In the genomic region with DNA sequence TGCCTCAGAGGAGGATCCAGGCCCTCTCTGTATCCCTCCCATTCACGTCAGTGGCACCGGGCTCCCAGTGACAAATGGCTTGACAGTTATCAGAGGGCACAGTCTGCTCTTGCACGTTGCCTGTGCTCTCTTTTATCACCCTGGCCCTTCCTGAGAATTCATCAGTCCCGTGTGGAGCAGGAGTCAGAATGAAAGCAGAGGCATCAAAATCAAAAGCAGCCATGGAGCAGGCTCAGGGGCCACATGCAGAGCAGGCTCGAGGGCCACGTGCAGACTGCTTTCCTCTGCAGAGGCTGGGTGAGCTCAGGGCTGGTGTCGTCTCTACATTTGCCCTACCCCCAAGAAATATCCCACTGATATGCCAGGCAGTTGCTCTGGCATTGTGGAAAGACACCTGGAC, we compare ENCODE assay signal across 8 mouse cellular contexts. TPM values are rescaled to one million over a fixed set of nuclear protein-coding genes. Genes with fewer than 3 reads are reported as not detected.
DNase-seq lines count a peak whose midpoint lies in the region; ATAC-seq and TF ChIP-seq lines count a peak whose summit lies in the region.

No protein-coding gene starts in this region.

- ATAC-seq in kidney, embryonic 16.5 days (ENCODE audit: low FRiP score, low TSS enrichment): 0 out of 2 replicates have a peak, but pooled peaks have one; percentile 37
- 0 out of 2 replicates have a peak, but pooled peaks have one; percentile 20 for ATAC-seq in hindbrain, embryonic 15.5 days (ENCODE audit: low FRiP score, low read depth)
- ATAC-seq in megakaryocyte progenitor cell, adult 5-6 weeks (replicated peaks; ENCODE audit: poor library complexity): peak; percentile 32
- no peak for ATAC-seq in inflammation-experienced regulatory T-cells, adult 6 months
- no peak for ATAC-seq in granulocyte monocyte progenitor cell, adult 5-6 weeks (replicated peaks; ENCODE audit: poor library complexity, severe bottlenecking)

- no peak for TF ChIP-seq POLR2A in bone marrow macrophage, adult 2 months (IDR thresholded peaks at IDR 0.05; ENCODE audit: borderline replicate concordance, low read depth, low read length)

- H3K27me3 ChIP-seq in kidney, embryonic 16.5 days (ENCODE audit: insufficient read depth, low read length): no peaks in the 10 kb centered on the region
- H3K27me3 ChIP-seq in hindbrain, embryonic 15.5 days: no peaks in the 10 kb centered on the region

- no peak for DNase-seq in kidney, postnatal 4 days
- no peak for DNase-seq in heart, adult 9 months (ENCODE audit: low spot score in 2 of 2)

- 33% methylated on average over 7 of the region's 7 CpGs for WGBS in kidney, embryonic 16.5 days
- WGBS in hindbrain, embryonic 15.5 days: 34% methylated on average over 7 of the region's 7 CpGs

- H3K27ac ChIP-seq in kidney, embryonic 16.5 days (ENCODE audit: low read length): peak overlapping the region; percentile 6; the same call in 1 of the 2 replicates
- peak overlapping the region; percentile 97 for H3K27ac ChIP-seq in bone marrow macrophage, adult 2 months (ENCODE audit: insufficient read depth, low read depth, low read length)
- H3K27ac ChIP-seq in hindbrain, embryonic 15.5 days (replicated peaks): peak overlapping the region; percentile 67; the same call in 1 of the 2 replicates

- H3K4me2 ChIP-seq in kidney, embryonic 16.5 days (replicated peaks; ENCODE audit: low read depth, low read length): no peak overlapping the region
- no peak overlapping the region for H3K4me2 ChIP-seq in hindbrain, embryonic 15.5 days

- no peaks in the 10 kb centered on the region for H3K36me3 ChIP-seq in kidney, embryonic 16.5 days (ENCODE audit: insufficient read depth, low read length)
- H3K36me3 ChIP-seq in hindbrain, embryonic 15.5 days: no peaks in the 10 kb centered on the region

- H3K9me3 ChIP-seq in kidney, embryonic 16.5 days (ENCODE audit: low read length): no peaks in the 10 kb centered on the region
- H3K9me3 ChIP-seq in hindbrain, embryonic 15.5 days: no peaks in the 10 kb centered on the region

- H3K9ac ChIP-seq in kidney, embryonic 16.5 days (replicated peaks; ENCODE audit: low read length): no peak overlapping the region
- no peak overlapping the region for H3K9ac ChIP-seq in hindbrain, embryonic 15.5 days

- no peak overlapping the region for H3K4me3 ChIP-seq in kidney, embryonic 16.5 days (ENCODE audit: low read length)
- H3K4me3 ChIP-seq in bone marrow macrophage, adult 2 months (ENCODE audit: insufficient read depth, low read length): peak overlapping the region; percentile 25
- H3K4me3 ChIP-seq in hindbrain, embryonic 15.5 days: no peak overlapping the region

- TF ChIP-seq CTCF in bone marrow macrophage, adult 2 months (IDR thresholded peaks at IDR 0.05; ENCODE audit: low read depth, low read length): no peak

- peaks cover 20% of the 10 kb centered on the region for H3K4me1 ChIP-seq in kidney, embryonic 16.5 days (ENCODE audit: insufficient read depth, low read length)
- H3K4me1 ChIP-seq in bone marrow macrophage, adult 2 months (ENCODE audit: control insufficient read depth, insufficient read depth, low read length): peaks cover 67% of the 10 kb centered on the region
- H3K4me1 ChIP-seq in hindbrain, embryonic 15.5 days (replicated peaks): peaks cover 19% of the 10 kb centered on the region

RNA-seq across cellular contexts. Expression of gene Dapp1, which starts 29.5 kb away (rescaled TPM):
- polyA plus RNA-seq in kidney, embryonic 16.5 days (2015; fragmentation: Nextera tagmentation; extraction: Ambion mirVana): 9.3 and 10.1 TPM in 2 replicates
- 46.2 and 48.5 TPM in 2 replicates for polyA plus RNA-seq in bone marrow macrophage, adult 2 months (2012; ENCODE audit: insufficient read depth, insufficient read length, missing spikeins)
- 1.7 TPM in 2 replicates for polyA plus RNA-seq in hindbrain, embryonic 15.5 days (2015; fragmentation: Nextera tagmentation; extraction: Ambion mirVana)
- 79.2 and 99.7 TPM in 2 replicates for total RNA-seq in megakaryocyte progenitor cell, adult 5-6 weeks (2015)
- total RNA-seq in megakaryocyte progenitor cell, adult 5-6 weeks (2017): 129 and 154 TPM in 2 replicates
- 10 to 100 TPM; 74.8 to 86.0 (median 84.5) TPM for polyA plus RNA-seq in inflammation-experienced regulatory T-cells, adult 6 months (2017; shearing (Covaris generic))
- 116 and 120 TPM in 2 replicates for total RNA-seq in granulocyte monocyte progenitor cell, adult 5-6 weeks (2014; fragmentation: Nextera tagmentation)
- total RNA-seq in granulocyte monocyte progenitor cell, adult 5-6 weeks (2017): 125 and 126 TPM in 2 replicates

RNA-seq across cellular contexts. Expression of gene Lamtor3, which starts 33.5 kb away (rescaled TPM):
- polyA plus RNA-seq in kidney, embryonic 16.5 days (2015; fragmentation: Nextera tagmentation; extraction: Ambion mirVana): 118 and 125 TPM in 2 replicates
- polyA plus RNA-seq in bone marrow macrophage, adult 2 months (2012; ENCODE audit: insufficient read depth, insufficient read length, missing spikeins): 104 and 110 TPM in 2 replicates
- 126 and 130 TPM in 2 replicates for polyA plus RNA-seq in hindbrain, embryonic 15.5 days (2015; fragmentation: Nextera tagmentation; extraction: Ambion mirVana)
- total RNA-seq in megakaryocyte progenitor cell, adult 5-6 weeks (2015): 61.3 and 77.5 TPM in 2 replicates
- 66.2 and 76.7 TPM in 2 replicates for total RNA-seq in megakaryocyte progenitor cell, adult 5-6 weeks (2017)
- 100 to 1,000 TPM in 1 of 3 experiments, 10 to 100 TPM in 2; 65.0 to 110 (median 74.0) TPM for polyA plus RNA-seq in inflammation-experienced regulatory T-cells, adult 6 months (2017; shearing (Covaris generic))
- 62.4 and 76.7 TPM in 2 replicates for total RNA-seq in granulocyte monocyte progenitor cell, adult 5-6 weeks (2014; fragmentation: Nextera tagmentation)
- total RNA-seq in granulocyte monocyte progenitor cell, adult 5-6 weeks (2017): 69.4 and 87.9 TPM in 2 replicates

Comparison
In these comparisons a context has a peak if more than half of its experiments do, and no peak if none do; other contexts are left out.
1. ATAC-seq: peak in kidney, embryonic 16.5 days (single experiment), hindbrain, embryonic 15.5 days (single experiment) and megakaryocyte progenitor cell, adult 5-6 weeks (single experiment); none in inflammation-experienced regulatory T-cells, adult 6 months (single experiment) and granulocyte monocyte progenitor cell, adult 5-6 weeks (single experiment).
2. H3K27ac ChIP-seq: peak in every context shown above with its lines; median percentile 97 in bone marrow macrophage, adult 2 months; 67 in hindbrain, embryonic 15.5 days; 6 in kidney, embryonic 16.5 days.